In genomic region chr12:99180234-99180824, GRCm38 (mm10) we compare ENCODE assay signal across 23 mouse cellular contexts.
DNase-seq lines count a peak whose midpoint lies in the region; ATAC-seq lines count a peak whose summit lies in the region.
"Had no signal": no experiment of that assay in that cellular context is flagged by ENCODE, and none has a peak within 500 bp of the region (broad histone marks: within the 10 kb centered on the region; RNA-seq: fewer than 3 reads in every experiment).

No protein-coding gene starts in this region.

- intact Hi-C loops in left cerebral cortex, postnatal 25 days (cut with DNase I): no loop called here

- WGBS in forebrain, embryonic 11.5 days: 41% methylated on average over 3 of the region's 3 CpGs
- 39% methylated on average over 3 of the region's 3 CpGs for WGBS in forebrain, embryonic 12.5 days
- WGBS in midbrain, embryonic 11.5 days: 35% methylated on average over 3 of the region's 3 CpGs
- WGBS in midbrain, embryonic 14.5 days: 10% methylated on average over 3 of the region's 3 CpGs
- 21% methylated on average over 3 of the region's 3 CpGs for WGBS in midbrain, embryonic 15.5 days

- no peaks in the 10 kb centered on the region for H3K36me3 ChIP-seq in forebrain, embryonic 11.5 days (ENCODE audit: control insufficient read depth, insufficient read depth, low read length)
- H3K36me3 ChIP-seq in forebrain, embryonic 12.5 days (replicated peaks): no peaks in the 10 kb centered on the region
- H3K36me3 ChIP-seq in midbrain, embryonic 11.5 days (ENCODE audit: control insufficient read depth, insufficient read depth, low read length): no peaks in the 10 kb centered on the region
- H3K36me3 ChIP-seq in midbrain, embryonic 14.5 days (ENCODE audit: control insufficient read depth, insufficient read depth, low read length): no peaks in the 10 kb centered on the region
- no peaks in the 10 kb centered on the region for H3K36me3 ChIP-seq in midbrain, embryonic 15.5 days (replicated peaks)
- H3K36me3 ChIP-seq: embryonic facial prominence, embryonic 13.5 days; forebrain, embryonic 15.5 days; G1E; heart, embryonic 15.5 days; hindbrain, embryonic 13.5 days had no signal

- no peak overlapping the region for H3K27ac ChIP-seq in forebrain, embryonic 11.5 days (ENCODE audit: low read depth, low read length)
- H3K27ac ChIP-seq in forebrain, embryonic 12.5 days: no peak overlapping the region
- H3K27ac ChIP-seq in midbrain, embryonic 11.5 days (ENCODE audit: low read depth, low read length): no peak overlapping the region
- no peak overlapping the region for H3K27ac ChIP-seq in midbrain, embryonic 14.5 days (replicated peaks; ENCODE audit: low read depth, low read length)
- H3K27ac ChIP-seq in midbrain, embryonic 15.5 days: no peak overlapping the region
- H3K27ac ChIP-seq: embryonic facial prominence, embryonic 13.5 days; forebrain, embryonic 15.5 days; heart, adult 2 months; heart, embryonic 15.5 days; hindbrain, embryonic 13.5 days had no signal

- H3K4me1 ChIP-seq in forebrain, embryonic 11.5 days (replicated peaks; ENCODE audit: control insufficient read depth, insufficient read depth, low read length): no peaks in the 10 kb centered on the region
- peaks cover 7% of the 10 kb centered on the region for H3K4me1 ChIP-seq in forebrain, embryonic 12.5 days
- H3K4me1 ChIP-seq in midbrain, embryonic 11.5 days (ENCODE audit: control insufficient read depth, insufficient read depth, low read length): peaks cover 2% of the 10 kb centered on the region; the same call in 1 of the 2 replicates
- H3K4me1 ChIP-seq in midbrain, embryonic 14.5 days (ENCODE audit: control insufficient read depth, insufficient read depth, low read length): peaks cover under 1% of the 10 kb centered on the region; the same call in 1 of the 2 replicates
- peaks cover 3% of the 10 kb centered on the region for H3K4me1 ChIP-seq in midbrain, embryonic 15.5 days
- H3K4me1 ChIP-seq: embryonic facial prominence, embryonic 13.5 days had no signal

- 0 out of 2 replicates have a peak, but pooled peaks have one; percentile 53 for ATAC-seq in forebrain, embryonic 11.5 days (replicated peaks; ENCODE audit: low FRiP score)
- no peak for ATAC-seq in forebrain, embryonic 12.5 days (ENCODE audit: low FRiP score)
- peak; percentile 73 for ATAC-seq in midbrain, embryonic 11.5 days (ENCODE audit: low FRiP score)
- no peak; the same call in 1 of the 2 replicates for ATAC-seq in midbrain, embryonic 14.5 days (ENCODE audit: low FRiP score, low TSS enrichment)
- ATAC-seq in midbrain, embryonic 15.5 days (replicated peaks): 0 out of 2 replicates have a peak, but pooled peaks have one; percentile 52
- ATAC-seq: activated CD4-positive, CD25-positive, alpha-beta regulatory T cell, adult 4 months; CD4-positive, CD25-positive, alpha-beta regulatory T cell, adult 4 months; forebrain, embryonic 15.5 days had no signal

- H3K4me2 ChIP-seq in forebrain, embryonic 11.5 days (ENCODE audit: low read depth, low read length, severe bottlenecking): no peak overlapping the region
- no peak overlapping the region for H3K4me2 ChIP-seq in forebrain, embryonic 12.5 days
- H3K4me2 ChIP-seq in midbrain, embryonic 11.5 days: no peak overlapping the region
- H3K4me2 ChIP-seq in midbrain, embryonic 14.5 days (ENCODE audit: low read length): no peak overlapping the region
- no peak overlapping the region for H3K4me2 ChIP-seq in midbrain, embryonic 15.5 days
- H3K4me2 ChIP-seq: embryonic facial prominence, embryonic 13.5 days; forebrain, embryonic 15.5 days; heart, embryonic 11.5 days; heart, embryonic 15.5 days; hindbrain, embryonic 13.5 days had no signal

- no peaks in the 10 kb centered on the region; the same call in 1 of the 2 replicates for H3K27me3 ChIP-seq in forebrain, embryonic 11.5 days (ENCODE audit: control insufficient read depth, insufficient read depth, low read length)
- no peaks in the 10 kb centered on the region for H3K27me3 ChIP-seq in forebrain, embryonic 12.5 days
- H3K27me3 ChIP-seq in midbrain, embryonic 11.5 days (ENCODE audit: control insufficient read depth, insufficient read depth, low read length): no peaks in the 10 kb centered on the region
- H3K27me3 ChIP-seq in midbrain, embryonic 14.5 days (ENCODE audit: control insufficient read depth, insufficient read depth, low read length): no peaks in the 10 kb centered on the region
- no peaks in the 10 kb centered on the region for H3K27me3 ChIP-seq in midbrain, embryonic 15.5 days (replicated peaks)
- H3K27me3 ChIP-seq: embryonic facial prominence, embryonic 13.5 days; forebrain, embryonic 15.5 days; heart, embryonic 15.5 days; hindbrain, embryonic 13.5 days had no signal

- H3K9me3 ChIP-seq in forebrain, embryonic 11.5 days (ENCODE audit: control insufficient read depth, low read length): no peaks in the 10 kb centered on the region
- peaks cover 3% of the 10 kb centered on the region; the same call in 1 of the 2 replicates for H3K9me3 ChIP-seq in forebrain, embryonic 12.5 days
- no peaks in the 10 kb centered on the region; the same call in 1 of the 2 replicates for H3K9me3 ChIP-seq in midbrain, embryonic 11.5 days (ENCODE audit: control insufficient read depth, low read length)
- no peaks in the 10 kb centered on the region for H3K9me3 ChIP-seq in midbrain, embryonic 14.5 days (ENCODE audit: control insufficient read depth, low read length)
- no peaks in the 10 kb centered on the region for H3K9me3 ChIP-seq in midbrain, embryonic 15.5 days
- H3K9me3 ChIP-seq: forebrain, embryonic 15.5 days; heart, embryonic 15.5 days had no signal

- H3K9ac ChIP-seq in forebrain, embryonic 11.5 days (ENCODE audit: low read length): no peak overlapping the region
- no peak overlapping the region for H3K9ac ChIP-seq in forebrain, embryonic 12.5 days
- H3K9ac ChIP-seq in midbrain, embryonic 11.5 days (ENCODE audit: low read length): no peak overlapping the region
- H3K9ac ChIP-seq in midbrain, embryonic 14.5 days (replicated peaks; ENCODE audit: low read length): no peak overlapping the region
- no peak overlapping the region for H3K9ac ChIP-seq in midbrain, embryonic 15.5 days
- H3K9ac ChIP-seq: embryonic facial prominence, embryonic 13.5 days; forebrain, embryonic 15.5 days; heart, embryonic 15.5 days; hindbrain, embryonic 13.5 days had no signal

- no peak overlapping the region for H3K4me3 ChIP-seq in forebrain, embryonic 11.5 days (ENCODE audit: low read depth, low read length)
- no peak overlapping the region for H3K4me3 ChIP-seq in forebrain, embryonic 12.5 days (replicated peaks)
- no peak overlapping the region for H3K4me3 ChIP-seq in midbrain, embryonic 11.5 days (ENCODE audit: low read depth, low read length)
- H3K4me3 ChIP-seq in midbrain, embryonic 14.5 days (replicated peaks; ENCODE audit: low read depth, low read length): no peak overlapping the region
- H3K4me3 ChIP-seq in midbrain, embryonic 15.5 days: no peak overlapping the region
- H3K4me3 ChIP-seq: embryonic facial prominence, embryonic 13.5 days; forebrain, embryonic 15.5 days; heart, adult 2 months; heart, embryonic 15.5 days; hindbrain, embryonic 13.5 days had no signal

- DNase-seq in forebrain, embryonic 11.5 days (ENCODE audit: low spot score): no peak
- no peak for DNase-seq in midbrain, embryonic 11.5 days (ENCODE audit: low spot score, missing footprints)
- no peak for DNase-seq in midbrain, embryonic 14.5 days
- no peak for DNase-seq in left cerebral cortex, postnatal 25 days (ENCODE audit: low spot score in 2 of 2)
- DNase-seq in urinary bladder, postnatal 36 days (ENCODE audit: low spot score in 2 of 2): no peak
- DNase-seq: adrenal gland, postnatal 14 days; B cell, adult 2 months; cerebellum, adult 18-20 months; cerebellum, adult 9-11 months; cerebellum, postnatal 36 days; gastrocnemius, postnatal 14 days; heart, adult 2 months; heart, postnatal 14 days had no signal

Comparison
In these comparisons a context has a peak if more than half of its experiments do, and no peak if none do; other contexts are left out.
1. ATAC-seq: peak in forebrain, embryonic 11.5 days (single experiment), midbrain, embryonic 11.5 days (single experiment) and midbrain, embryonic 15.5 days (single experiment); none in forebrain, embryonic 12.5 days (single experiment) and midbrain, embryonic 14.5 days (single experiment).